Mouse (Mus musculus) gastrocnemius, adult 18-20 months (tissue): ENCODE measurements at regions not wholly inside any gene's neighbourhood (a gene's known extent, or its start where the extent isn't known, plus 50 kb on each side); places are given as distances from the start of the nearest gene placed in this dataset.
A peak's percentile ranks its signal among the peaks of the same experiment; 100 is the strongest.

Experiments used
- DNase-seq: peaks from one replicate; pipeline ENCODE4 v3.0.0; 2021; ENCODE audit warnings: low spot score

DNA sequence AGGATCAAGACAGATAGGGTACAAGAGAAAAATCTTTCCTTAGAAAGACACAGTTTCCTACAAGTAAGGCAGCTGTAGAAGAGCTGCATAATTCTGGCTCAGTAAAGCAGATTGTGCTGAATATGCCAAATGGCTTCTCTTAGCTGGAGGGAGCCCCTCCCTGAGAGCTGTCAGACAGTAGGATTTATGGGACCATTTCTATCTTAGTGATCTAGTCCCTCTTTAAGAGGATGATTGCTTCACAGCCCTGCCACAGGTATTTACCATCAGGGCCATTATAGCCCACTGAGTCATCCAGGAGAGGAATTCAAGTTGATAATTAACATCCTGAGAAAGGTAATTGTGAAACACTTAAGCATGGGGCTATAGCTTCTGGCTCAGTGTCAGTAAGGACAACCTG is 101.5 kb upstream of the Cypt1 start:
- no peak for DNase-seq

DNA sequence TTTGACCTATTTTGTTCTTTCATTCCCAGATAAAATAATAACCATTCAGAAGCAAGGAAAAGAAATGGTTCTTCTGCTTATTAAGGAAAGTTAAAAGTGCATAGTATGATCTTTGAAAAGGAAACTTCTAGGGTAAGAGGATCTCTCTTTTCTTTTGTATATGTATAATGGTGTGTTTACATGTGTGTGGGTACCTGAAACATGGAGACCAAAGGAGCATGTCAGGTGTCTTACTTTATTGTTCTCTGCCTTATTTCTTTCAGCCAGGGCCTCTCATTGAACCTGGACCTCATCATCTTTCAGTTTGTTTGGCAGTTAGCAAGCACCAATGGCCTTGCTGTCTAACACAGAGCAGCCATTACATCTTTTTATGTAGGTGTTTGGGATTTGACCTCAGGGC is 101.0 kb upstream of the Cypt1 start:
- no peak for DNase-seq

DNA sequence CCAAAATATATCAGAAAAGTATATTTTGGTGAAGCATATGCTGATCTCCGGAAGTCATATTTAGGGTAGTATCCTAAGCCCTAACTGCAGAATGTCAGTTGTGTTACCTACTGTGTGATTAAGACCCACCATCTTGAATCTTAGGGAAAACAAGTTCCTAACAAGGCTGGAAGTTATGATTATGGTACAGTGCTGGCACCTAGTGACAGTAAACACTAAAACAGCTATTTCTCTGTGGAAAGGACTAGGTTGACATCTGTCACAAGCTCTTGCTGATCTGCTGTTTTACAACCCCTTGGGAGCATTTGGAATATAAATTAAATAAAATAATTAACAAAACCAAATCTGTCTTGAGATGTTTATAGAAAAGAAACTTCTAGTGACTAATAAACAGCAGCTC is 84.6 kb upstream of the Cypt1 start:
- no peak for DNase-seq

DNA sequence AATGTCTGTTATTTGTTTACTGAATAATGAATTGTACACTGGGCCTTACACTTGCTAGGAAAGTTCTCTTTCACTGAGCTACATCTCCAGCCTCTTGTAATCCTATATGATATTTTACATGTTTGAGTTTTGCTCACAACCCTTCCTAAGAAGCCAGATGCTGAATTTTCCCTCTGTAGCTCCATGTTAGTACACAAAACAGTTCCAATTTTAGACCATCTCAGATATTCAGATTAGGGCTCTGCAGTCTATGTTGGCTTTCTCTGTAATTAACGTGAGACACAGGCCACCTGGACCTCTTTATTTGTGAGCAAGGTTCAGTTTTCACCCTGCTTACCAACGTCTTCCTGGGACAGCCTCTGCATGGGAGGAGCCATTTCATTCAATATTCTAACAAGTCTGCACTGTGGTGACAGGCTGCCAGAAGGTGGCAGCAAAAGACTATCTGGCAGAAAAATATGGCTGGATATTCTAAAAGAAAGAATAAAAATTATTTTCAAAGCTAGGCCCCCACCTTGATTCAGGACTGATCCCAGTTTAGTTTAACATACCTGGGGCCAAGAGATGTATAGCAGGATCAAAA is 72.1 kb upstream of the Cypt1 start:
- peak; percentile 0 for DNase-seq
